Mouse (Mus musculus): ENCODE data around the gene Cnr2.

DNA sequence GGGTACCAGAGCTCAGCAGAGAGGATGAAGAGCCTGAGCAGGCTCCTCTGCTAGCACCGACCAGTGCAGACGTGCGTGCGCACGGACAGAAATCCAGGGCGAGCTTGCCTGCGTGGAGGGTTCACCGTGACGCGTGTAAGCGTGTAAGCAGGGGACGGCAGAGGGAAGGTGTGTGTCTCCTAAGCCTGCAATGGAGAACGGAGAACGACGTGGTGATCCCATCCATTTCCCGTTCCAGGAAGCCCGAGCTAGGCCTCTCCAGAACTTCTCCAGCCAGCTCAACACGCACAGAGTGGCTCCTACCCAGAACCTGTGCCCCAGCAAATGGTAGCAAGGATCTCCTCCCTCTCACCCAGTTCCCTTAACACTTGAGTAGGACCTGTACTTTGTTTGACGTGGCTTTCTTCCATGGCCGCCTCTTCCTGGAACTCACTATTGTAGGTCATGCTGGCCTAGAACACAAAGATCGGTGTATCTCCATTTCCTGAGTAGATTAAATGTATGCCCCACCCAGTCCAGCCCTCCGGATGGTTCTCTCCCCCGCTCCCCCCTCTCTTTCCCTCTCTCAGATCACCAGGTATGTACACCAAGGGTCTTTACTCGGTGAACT, 6.6 kb upstream of the Cnr2 start:
- no peak for TF ChIP-seq POLR2A (IDR thresholded peaks at IDR 0.05; ENCODE audit: borderline replicate concordance, low read depth, low read length)
- no peak for TF ChIP-seq CTCF (IDR thresholded peaks at IDR 0.05; ENCODE audit: low read depth, low read length)
